Mouse (Mus musculus) heart, embryonic 10.5 days (tissue): ENCODE results near the gene Cgnl1. TPM values are rescaled to one million over a fixed set of nuclear protein-coding genes. Genes with fewer than 3 reads are reported as not detected.
A peak's percentile ranks its signal among the peaks of the same experiment; 100 is the strongest.

Experiments
- DNase-seq: peaks from one replicate; pipeline ENCODE4 v3.0.0-alpha.2; 2017; ENCODE audit warnings: low spot score
- H3K27ac ChIP-seq: fragments of 300-500 bp; sonication (generic); 2 replicates; pipeline ENCODE4 v1.5.1; 2016; ENCODE audit warnings: mild to moderate bottlenecking
- H3K27me3 ChIP-seq: fragments of 300-500 bp; sonication (generic); 2 replicates; pipeline ENCODE4 v1.6.1; 2016; ENCODE audit warnings: mild to moderate bottlenecking; ENCODE audit not compliant: poor library complexity, insufficient read depth, severe bottlenecking
- H3K36me3 ChIP-seq: fragments of 300-500 bp; sonication (generic); 2 replicates; pipeline ENCODE4 v1.6.1; 2016; ENCODE audit warnings: mild to moderate bottlenecking, moderate library complexity
- H3K4me1 ChIP-seq: fragments of 300-500 bp; sonication (generic); 2 replicates; pipeline ENCODE4 v1.6.1; 2016; ENCODE audit warnings: mild to moderate bottlenecking
- H3K4me3 ChIP-seq: fragments of 300-500 bp; sonication (generic); 2 replicates; pipeline ENCODE4 v1.5.1; 2016; ENCODE audit warnings: mild to moderate bottlenecking, moderate library complexity
- H3K9me3 ChIP-seq: fragments of 300-500 bp; sonication (generic); 2 replicates; pipeline ENCODE4 v1.6.1; 2016; ENCODE audit warnings: mild to moderate bottlenecking, moderate library complexity
- WGBS: fragments of 180-500 bp; shearing (Covaris S2); methylation state at CpG from one replicate; pipeline ENCODE4 v1.1.7; 2016; 5-methylcytosine and 5-hydroxymethylcytosine counted together
- polyA plus RNA-seq: library from polyadenylated mRNA; unstranded; fragments of >200 nt; fragmentation: Nextera tagmentation; extraction: Ambion mirVana; gene quantifications from 2 replicates; pipeline ENCODE4 v1.2.1, GENCODE M21; 2016

Cgnl1 gene
- polyA plus RNA-seq, 1 experiment from 2014 or later, result 43.1 TPM

DNA sequence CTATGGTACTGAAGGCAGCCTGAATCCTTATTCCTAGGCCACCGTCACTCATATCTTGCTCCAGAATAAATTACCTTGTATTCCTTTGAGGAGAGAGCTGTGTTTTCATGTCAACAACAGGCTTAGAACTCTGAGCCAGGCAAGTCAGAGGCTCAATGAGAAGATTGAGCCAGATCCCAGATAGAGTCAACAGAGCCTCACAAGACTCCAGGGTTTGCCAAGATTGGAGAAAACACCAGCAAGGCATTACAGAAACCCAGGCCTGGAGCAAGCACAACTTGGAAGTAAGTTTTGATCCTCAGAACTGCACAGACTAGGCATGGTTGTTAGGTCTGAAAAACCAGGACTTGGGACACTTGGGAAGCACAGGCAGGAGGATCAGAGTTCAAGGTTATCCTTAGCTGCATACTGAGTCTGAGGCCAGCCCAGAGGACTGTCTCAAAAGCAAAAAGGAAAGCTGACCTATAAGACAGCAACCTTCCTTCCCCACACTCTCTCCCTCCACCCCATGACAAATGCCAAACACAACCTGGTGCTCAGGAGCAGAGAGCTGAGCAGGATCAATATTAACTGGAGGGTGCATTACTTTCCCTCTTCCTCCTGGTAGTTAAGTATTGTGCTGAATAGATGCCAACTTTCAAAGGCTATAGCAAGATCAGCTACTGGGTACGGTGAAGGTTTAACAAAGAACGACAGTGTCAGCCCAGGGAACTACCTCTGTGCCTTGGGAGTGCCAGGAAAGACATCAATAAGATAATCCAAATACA is 34.0 kb downstream of the Cgnl1 start:
- H3K9me3 ChIP-seq, result no peaks in the 10 kb centered on the region
- H3K4me3 ChIP-seq, result no peak overlapping the region
- H3K36me3 ChIP-seq, result peaks cover 10% of the 10 kb centered on the region; the same call in 1 of the 2 replicates
- 64% methylated on average over 3 of the region's 3 CpGs for WGBS
- no peak overlapping the region; the same call in 1 of the 2 replicates for H3K27ac ChIP-seq
- no peaks in the 10 kb centered on the region for H3K27me3 ChIP-seq
- no peak for DNase-seq
- H3K4me1 ChIP-seq, result peaks cover 63% of the 10 kb centered on the region

DNA sequence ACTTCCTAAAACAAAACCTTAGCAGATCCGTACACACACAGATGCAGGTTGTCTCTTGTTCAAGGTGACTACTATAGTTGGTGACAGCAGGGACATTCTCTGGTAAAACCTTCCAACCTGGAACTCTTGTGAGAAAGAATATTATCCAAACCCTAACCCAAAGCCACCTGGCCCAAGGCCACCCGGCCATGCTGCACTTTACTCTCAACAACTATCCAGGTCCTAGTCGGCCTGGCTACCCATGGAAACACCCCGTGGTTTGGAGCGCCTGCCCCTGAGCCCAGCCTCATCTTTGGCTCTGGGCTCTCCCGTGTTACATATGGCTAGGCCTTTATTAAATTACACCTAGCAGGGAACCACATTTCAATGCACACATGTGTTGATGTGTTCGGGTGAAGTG is 35.5 kb downstream of the Cgnl1 start:
- DNase-seq, result no peak
- Histone ChIP-seq H3K9me3 (no peaks in the 10 kb centered on the region), H3K4me1 (peaks cover 72% of the 10 kb centered on the region), H3K27me3 (no peaks in the 10 kb centered on the region), H3K4me3 (no peak overlapping the region), H3K27ac (no peak overlapping the region), H3K36me3 (peaks cover 9% of the 10 kb centered on the region; the same call in 1 of the 2 replicates)
- 90% methylated on average over 7 of the region's 7 CpGs for WGBS

DNA sequence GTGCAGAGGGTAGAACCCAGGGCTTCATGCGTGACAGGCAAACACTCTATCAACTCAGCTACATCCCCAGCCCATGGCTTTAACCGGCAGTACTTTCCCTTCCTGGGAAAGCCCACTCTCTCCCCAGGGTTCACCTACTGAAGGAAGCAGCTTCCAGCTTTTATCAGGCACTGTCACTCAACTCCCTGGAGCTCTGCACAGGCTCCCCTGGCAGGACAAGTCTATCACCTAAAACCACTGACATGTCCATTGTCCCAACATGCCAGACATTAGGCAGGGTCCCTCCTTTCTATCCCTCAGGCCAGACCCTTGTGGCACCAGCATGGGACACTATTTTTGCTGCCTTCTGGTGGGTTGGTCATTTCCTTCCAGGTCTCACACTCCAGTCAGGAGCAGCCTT is 37.8 kb downstream of the Cgnl1 start:
- 27% methylated on average over 2 of the region's 2 CpGs for WGBS
- Histone ChIP-seq H3K4me3 (no peak overlapping the region), H3K27me3 (no peaks in the 10 kb centered on the region), H3K9me3 (no peaks in the 10 kb centered on the region), H3K4me1 (peaks cover 80% of the 10 kb centered on the region), H3K27ac (peak overlapping the region; percentile 6; the same call in 1 of the 2 replicates), H3K36me3 (no peaks in the 10 kb centered on the region)
- no peak for DNase-seq

DNA sequence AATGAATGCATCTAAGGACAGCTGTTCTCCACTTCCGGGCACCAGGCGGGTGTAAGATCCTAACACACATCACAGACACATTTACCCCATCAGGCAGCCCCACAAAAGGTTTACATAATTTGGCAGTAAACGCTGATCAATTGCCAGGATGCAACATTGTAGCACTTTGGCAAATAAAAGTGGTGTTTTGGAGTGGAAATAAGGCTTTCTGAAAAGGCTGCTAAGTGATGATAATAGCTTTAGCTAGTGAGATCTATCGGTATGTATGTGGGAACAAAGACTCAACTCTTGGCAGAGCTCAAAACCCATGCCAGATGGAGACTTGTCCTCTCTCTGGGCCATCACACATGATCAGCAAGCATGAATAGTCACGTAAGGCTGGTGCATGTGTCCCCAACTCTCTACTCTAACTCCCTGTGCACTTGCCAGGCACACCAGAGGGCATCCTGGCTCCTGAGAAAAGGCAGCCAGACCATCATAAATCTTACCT is 42.5 kb downstream of the Cgnl1 start:
- peaks cover 21% of the 10 kb centered on the region for H3K36me3 ChIP-seq
- H3K27ac ChIP-seq, result peak overlapping the region; percentile 16; the same call in 1 of the 2 replicates
- WGBS, result 83% methylated on average over 5 of the region's 5 CpGs
- H3K4me1 ChIP-seq, result peaks cover 61% of the 10 kb centered on the region
- H3K9me3 ChIP-seq, result no peaks in the 10 kb centered on the region
- no peak overlapping the region for H3K4me3 ChIP-seq
- DNase-seq, result no peak
- H3K27me3 ChIP-seq, result no peaks in the 10 kb centered on the region

DNA sequence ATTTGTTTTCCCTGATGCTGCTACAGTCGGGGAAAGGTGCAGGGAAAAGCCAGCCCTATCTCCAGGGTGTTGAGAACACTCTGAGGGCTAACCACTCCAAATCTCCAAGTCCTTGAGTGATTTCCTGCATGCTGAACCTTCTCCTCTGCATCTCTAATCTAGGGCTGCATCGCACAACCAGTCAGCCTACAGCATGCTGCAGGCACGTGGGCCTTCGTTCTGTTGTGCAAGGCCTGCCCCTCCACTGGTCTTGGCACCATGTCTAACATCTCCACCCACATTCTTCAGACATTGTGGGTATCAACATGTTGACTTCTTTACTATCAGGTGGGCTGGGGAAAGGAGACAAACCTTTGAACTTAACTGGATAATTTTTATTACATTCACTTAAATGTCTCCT is 44.2 kb downstream of the Cgnl1 start:
- Histone ChIP-seq H3K4me3 (no peak overlapping the region), H3K9me3 (no peaks in the 10 kb centered on the region), H3K4me1 (peaks cover 55% of the 10 kb centered on the region), H3K27me3 (no peaks in the 10 kb centered on the region), H3K36me3 (peaks cover 32% of the 10 kb centered on the region), H3K27ac (0 out of 2 replicates have a peak overlapping the region, but pooled peaks have one; percentile 8)
- 41% methylated on average over 4 of the region's 4 CpGs for WGBS
- DNase-seq, result no peak

DNA sequence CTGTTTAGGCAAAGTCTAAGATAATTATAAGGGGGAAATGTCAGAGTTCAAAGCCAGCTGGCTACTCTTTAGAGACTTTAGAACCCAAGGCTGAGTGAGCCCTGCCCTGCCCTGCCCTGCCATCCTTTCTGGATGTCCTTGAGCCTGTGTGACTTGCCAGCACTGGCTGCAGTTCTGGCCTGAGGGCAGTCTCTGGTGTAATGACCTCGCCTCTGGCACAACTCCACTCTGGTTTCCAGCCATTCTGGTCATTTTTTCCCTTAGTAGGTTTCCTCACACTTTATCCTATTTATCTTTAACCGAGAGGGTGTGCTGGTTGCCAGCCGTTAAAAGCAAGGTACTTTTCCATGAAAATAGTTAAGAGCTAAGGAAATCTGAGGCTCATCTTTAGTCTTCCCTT is 45.3 kb downstream of the Cgnl1 start:
- Histone ChIP-seq H3K4me3 (no peak overlapping the region), H3K9me3 (no peaks in the 10 kb centered on the region), H3K36me3 (peaks cover 38% of the 10 kb centered on the region), H3K27ac (no peak overlapping the region), H3K27me3 (no peaks in the 10 kb centered on the region), H3K4me1 (peaks cover 57% of the 10 kb centered on the region)
- DNase-seq, result no peak
- 73% methylated on average over 3 of the region's 3 CpGs for WGBS

DNA sequence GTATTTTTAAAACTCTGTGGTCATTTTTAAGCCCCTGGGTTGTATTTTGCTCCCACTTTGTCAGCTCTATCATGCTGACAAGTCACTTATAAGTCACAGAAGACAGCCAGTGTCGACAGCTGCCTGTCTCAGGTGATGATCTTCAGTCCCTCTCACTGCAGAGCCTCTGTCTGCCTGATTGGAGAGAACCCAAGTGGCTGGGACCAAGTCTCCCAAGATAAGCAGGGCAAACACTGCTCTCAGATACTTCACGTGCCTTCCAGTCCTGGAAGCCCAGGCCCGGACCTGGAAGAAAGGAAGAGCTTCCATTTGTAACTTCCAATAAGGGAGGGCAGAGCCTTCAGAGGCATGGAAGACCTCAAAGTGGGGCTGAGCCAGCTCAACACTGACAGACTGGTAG is 49.0 kb downstream of the Cgnl1 start:
- no peak overlapping the region for H3K4me3 ChIP-seq
- H3K27ac ChIP-seq, result peak overlapping the region; percentile 73
- H3K4me1 ChIP-seq, result peaks cover 64% of the 10 kb centered on the region
- no peaks in the 10 kb centered on the region for H3K9me3 ChIP-seq
- WGBS, result 10% methylated on average over 3 of the region's 3 CpGs
- H3K27me3 ChIP-seq, result no peaks in the 10 kb centered on the region
- DNase-seq, result peak; percentile 88
- H3K36me3 ChIP-seq, result peaks cover 38% of the 10 kb centered on the region

DNA sequence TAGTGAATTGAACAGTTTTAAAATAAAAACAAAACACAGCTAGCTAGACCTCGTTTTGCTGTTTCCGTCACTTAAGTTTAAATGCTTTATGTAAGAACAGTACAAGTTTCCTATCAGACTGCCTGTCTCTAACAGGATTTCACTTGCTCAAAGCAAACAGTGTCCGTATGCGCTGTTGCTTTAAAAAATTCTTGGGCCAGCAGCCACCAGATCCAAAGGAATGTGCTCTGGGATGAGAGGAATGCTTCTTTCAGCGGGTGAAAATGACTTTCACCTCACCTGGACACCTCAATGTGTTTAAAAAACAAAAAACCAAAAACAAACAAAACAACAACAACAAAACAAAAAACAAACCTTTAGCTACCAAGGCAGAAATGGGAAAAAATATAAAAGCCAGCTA is 54.4 kb downstream of the Cgnl1 start:
- Histone ChIP-seq H3K36me3 (peaks cover 44% of the 10 kb centered on the region), H3K4me3 (no peak overlapping the region), H3K27ac (no peak overlapping the region; the same call in 1 of the 2 replicates), H3K9me3 (no peaks in the 10 kb centered on the region), H3K4me1 (peaks cover 75% of the 10 kb centered on the region), H3K27me3 (no peaks in the 10 kb centered on the region)
- DNase-seq, result no peak
- 36% methylated on average over 5 of the region's 5 CpGs for WGBS

DNA sequence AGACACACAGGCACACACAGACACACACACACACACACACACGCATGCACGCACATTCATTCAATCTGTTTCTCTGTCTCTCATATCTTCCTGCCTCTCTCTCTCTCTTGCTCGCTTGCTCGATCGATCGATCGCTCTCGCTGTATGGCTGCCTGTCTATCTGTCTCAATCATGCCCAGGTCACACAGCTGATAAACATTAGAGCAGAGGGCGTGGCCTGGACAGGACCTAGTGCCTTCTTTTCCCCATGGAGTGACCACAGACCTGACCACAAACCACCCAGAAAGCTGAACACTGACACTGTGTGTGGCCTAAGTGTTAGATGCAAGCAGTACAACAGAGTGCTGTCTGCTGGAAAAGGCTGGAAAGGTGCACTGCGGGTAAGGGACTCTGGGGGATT is 60.6 kb downstream of the Cgnl1 start:
- H3K36me3 ChIP-seq, result peaks cover 46% of the 10 kb centered on the region
- no peak overlapping the region for H3K4me3 ChIP-seq
- peaks cover 61% of the 10 kb centered on the region for H3K4me1 ChIP-seq
- H3K9me3 ChIP-seq, result no peaks in the 10 kb centered on the region
- 72% methylated on average over 10 of the region's 10 CpGs for WGBS
- peak overlapping the region; percentile 26; the same call in 1 of the 2 replicates for H3K27ac ChIP-seq
- H3K27me3 ChIP-seq, result no peaks in the 10 kb centered on the region
- DNase-seq, result no peak

DNA sequence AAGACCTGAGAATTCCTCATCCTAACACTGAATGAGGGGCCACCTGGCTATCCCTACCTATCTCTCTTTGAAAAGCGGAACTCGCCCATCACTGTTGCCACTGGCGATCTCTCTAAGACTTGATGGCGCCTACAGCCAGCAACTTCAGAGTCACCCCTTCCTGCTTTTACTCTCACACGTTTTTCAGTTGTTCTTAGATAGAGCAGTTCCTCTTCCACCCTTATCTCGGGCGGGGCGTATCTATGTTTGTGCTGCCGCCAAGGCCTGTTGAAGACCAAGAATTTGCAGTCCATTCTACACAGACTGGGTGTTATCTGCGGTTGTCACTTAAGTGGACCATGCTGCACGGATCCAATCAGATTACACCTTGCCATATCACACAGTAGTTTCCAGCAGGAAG is 62.2 kb downstream of the Cgnl1 start:
- Histone ChIP-seq H3K27ac (peak overlapping the region; percentile 57), H3K36me3 (peaks cover 46% of the 10 kb centered on the region), H3K27me3 (no peaks in the 10 kb centered on the region), H3K4me1 (peaks cover 64% of the 10 kb centered on the region), H3K9me3 (no peaks in the 10 kb centered on the region), H3K4me3 (0 out of 2 replicates have a peak overlapping the region, but pooled peaks have one; percentile 10)
- peak; percentile 85 for DNase-seq
- 12% methylated on average over 11 of the region's 11 CpGs for WGBS

DNA sequence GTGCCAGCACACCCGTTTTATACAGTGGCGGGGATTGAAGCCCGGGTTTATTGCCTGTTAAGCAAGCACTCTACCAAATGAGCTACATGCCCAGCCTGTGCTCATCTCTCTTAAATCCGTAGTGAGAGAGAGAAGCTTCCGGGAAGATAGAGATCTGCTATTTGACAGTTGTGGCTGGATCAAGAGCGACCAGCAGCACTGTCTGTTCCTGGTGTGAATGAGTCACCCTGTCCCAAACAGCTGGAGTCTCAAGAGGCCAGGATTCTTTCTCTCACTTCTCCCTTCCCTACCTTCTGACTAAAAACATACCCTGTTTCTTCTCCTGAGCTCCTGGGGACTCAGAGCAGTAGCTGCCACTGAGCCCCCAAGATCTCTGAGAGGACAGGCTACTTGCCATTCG is 63.4 kb downstream of the Cgnl1 start:
- Histone ChIP-seq H3K27me3 (no peaks in the 10 kb centered on the region), H3K36me3 (peaks cover 46% of the 10 kb centered on the region), H3K27ac (peak overlapping the region; percentile 56; the same call in 1 of the 2 replicates), H3K9me3 (no peaks in the 10 kb centered on the region), H3K4me1 (peaks cover 62% of the 10 kb centered on the region), H3K4me3 (no peak overlapping the region)
- no peak for DNase-seq
- WGBS, result 65% methylated on average over 7 of the region's 7 CpGs

DNA sequence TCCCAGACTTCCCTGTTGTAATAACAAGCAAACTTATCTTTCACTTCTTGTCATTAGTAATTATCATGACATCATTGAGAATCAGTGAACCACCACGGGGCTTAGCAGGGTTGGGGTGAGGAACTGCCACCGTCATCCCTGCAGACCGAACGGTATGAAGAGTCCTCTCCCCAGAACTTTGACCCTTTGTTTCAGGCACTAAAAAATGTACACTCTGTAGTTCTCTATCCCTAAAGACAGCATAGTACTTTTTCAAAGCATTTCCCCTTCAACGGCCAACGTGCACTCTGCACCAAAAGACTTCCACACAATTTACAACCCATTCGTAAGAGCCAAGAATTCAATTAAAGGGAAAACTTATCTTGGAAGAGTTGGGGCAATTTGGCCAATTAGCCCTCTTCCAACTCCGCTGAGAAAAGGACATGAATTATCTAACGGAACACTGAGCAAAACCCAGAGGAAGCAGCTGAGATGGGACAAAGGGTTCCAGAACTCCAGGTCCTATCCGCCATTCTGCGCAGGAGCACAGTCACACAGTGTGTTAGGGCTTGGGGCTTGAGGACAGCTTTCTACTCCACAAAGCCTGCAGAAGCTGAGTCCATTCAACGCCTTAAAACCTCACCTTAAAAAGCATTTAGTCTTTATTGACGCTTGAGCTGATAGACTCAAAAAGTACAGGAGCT is 66.9 kb downstream of the Cgnl1 start:
- Histone ChIP-seq H3K27ac (no peak overlapping the region), H3K9me3 (no peaks in the 10 kb centered on the region), H3K36me3 (peaks cover 53% of the 10 kb centered on the region), H3K27me3 (no peaks in the 10 kb centered on the region), H3K4me1 (peaks cover 52% of the 10 kb centered on the region), H3K4me3 (no peak overlapping the region)
- no peak for DNase-seq
- WGBS, result 82% methylated on average over 13 of the region's 13 CpGs

DNA sequence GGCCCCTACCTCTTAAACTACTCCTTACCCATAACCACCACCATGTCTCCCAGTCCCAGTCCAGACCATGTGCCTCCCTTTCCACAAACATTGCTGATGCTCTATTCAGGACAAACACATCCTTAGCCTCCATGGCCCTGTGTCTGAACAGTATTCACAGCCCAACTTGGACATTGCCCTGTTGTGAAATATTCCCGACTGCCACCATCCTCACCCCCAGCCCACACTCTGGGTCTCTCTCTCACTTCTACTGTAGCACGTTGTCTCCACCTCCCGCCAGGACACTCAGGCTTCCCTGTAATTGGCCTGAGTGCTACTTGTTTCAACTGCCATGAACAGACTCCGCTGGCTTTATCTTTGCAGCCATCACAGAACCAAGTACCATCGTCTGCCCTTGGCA is 72.3 kb downstream of the Cgnl1 start:
- no peak overlapping the region for H3K27ac ChIP-seq
- no peaks in the 10 kb centered on the region for H3K9me3 ChIP-seq
- DNase-seq, result no peak
- peaks cover 73% of the 10 kb centered on the region for H3K4me1 ChIP-seq
- no peak overlapping the region for H3K4me3 ChIP-seq
- WGBS, result 79% methylated on average over 5 of the region's 5 CpGs
- no peaks in the 10 kb centered on the region for H3K27me3 ChIP-seq
- H3K36me3 ChIP-seq, result peaks cover 18% of the 10 kb centered on the region
